Mouse (Mus musculus) small intestine, adult 2 months (tissue): ENCODE data around the gene Dazap1. TPM values are rescaled to one million over a fixed set of nuclear protein-coding genes. Genes with fewer than 3 reads are reported as not detected.

Experiments used
- H3K27ac ChIP-seq: fragments of 200-500 bp; 2 replicates; pipeline ENCODE4 v1.5.1; 2012; ENCODE audit warnings: low read depth, low read length, control low read depth, inconsistent platforms; ENCODE audit not compliant: insufficient read depth
- H3K27me3 ChIP-seq: fragments of 200-500 bp; 2 replicates; pipeline ENCODE4 v1.6.1; 2012; ENCODE audit warnings: mild to moderate bottlenecking, moderate library complexity, low read length, inconsistent platforms; ENCODE audit not compliant: control insufficient read depth, insufficient read depth
- H3K36me3 ChIP-seq: fragments of 200-500 bp; 2 replicates; pipeline ENCODE4 v1.6.1; 2012; ENCODE audit warnings: mild to moderate bottlenecking, low read length, control low read depth, inconsistent platforms; ENCODE audit not compliant: control insufficient read depth, insufficient read depth
- H3K4me1 ChIP-seq: fragments of 200-500 bp; 2 replicates; pipeline ENCODE4 v1.6.1; 2012; ENCODE audit warnings: low read length, inconsistent platforms, mixed read lengths; ENCODE audit not compliant: control insufficient read depth, insufficient read depth, insufficient read length
- H3K4me3 ChIP-seq: fragments of 200-500 bp; 2 replicates; pipeline ENCODE4 v1.5.1; 2012; ENCODE audit warnings: low read depth, mild to moderate bottlenecking, control low read depth, inconsistent platforms, low read length, moderate library complexity
- CTCF ChIP-seq: fragments of 200-500 bp; IDR thresholded peaks from 2 replicates; pipeline ENCODE4 v1.5.1; 2012; ENCODE audit warnings: low read depth, mild to moderate bottlenecking, control low read depth, inconsistent platforms, low read length, moderate library complexity, mixed read lengths; ENCODE audit not compliant: insufficient replicate concordance, insufficient read length; ENCODE audit errors: extremely low read depth
- POLR2A ChIP-seq: fragments of 200-500 bp; IDR thresholded peaks from 2 replicates; pipeline ENCODE4 v1.6.1; 2012; ENCODE audit warnings: low read depth, mild to moderate bottlenecking, control low read depth, inconsistent platforms, low read length, moderate library complexity
- WGBS: fragments of 180-500 bp; shearing (Covaris S2); methylation state at CpG from one replicate; pipeline ENCODE4 v1.1.7; 2018; 5-methylcytosine and 5-hydroxymethylcytosine counted together
- polyA plus RNA-seq: library from polyadenylated mRNA; depleted of rRNA; stranded (reverse); fragments of >200 nt; gene quantifications from 2 replicates; pipeline ENCODE4 v1.2.3, GENCODE M21; 2012

Dazap1 gene
- polyA plus RNA-seq, 1 experiment: 89.3 TPM

GRCm38 (mm10) chr10:80317011-80317410 lies 55.7 kb downstream of the Dazap1 start:
- H3K4me1 ChIP-seq: peaks cover 11% of the 10 kb centered on the region
- 45% methylated on average over 10 of the region's 10 CpGs for WGBS
- H3K27ac ChIP-seq: no peak overlapping the region
- TF ChIP-seq CTCF (no peak), POLR2A (no peak)
- H3K36me3 ChIP-seq: peaks cover 11% of the 10 kb centered on the region; the same call in 1 of the 2 replicates
- H3K27me3 ChIP-seq: peaks cover 33% of the 10 kb centered on the region
- H3K4me3 ChIP-seq: no peak overlapping the region

GRCm38 (mm10) chr10:80320340-80320760 lies 59.1 kb downstream of the Dazap1 start, which contains the start of gene 2310011J03Rik:
2310011J03Rik (minus strand) TSS chr10:80320537.
- Histone ChIP-seq H3K4me1 (peaks cover 30% of the 10 kb centered on the region), H3K27me3 (peaks cover 9% of the 10 kb centered on the region; the same call in 1 of the 2 replicates), H3K27ac (peak within 1 kb of the TSS; percentile 39), H3K4me3 (peak within 1 kb of the TSS; percentile 75), H3K36me3 (peaks cover 11% of the 10 kb centered on the region; the same call in 1 of the 2 replicates)
- TF ChIP-seq CTCF: no peak
- TF ChIP-seq POLR2A: peak; percentile 75; the same call in 1 of the 2 replicates
- WGBS: under 1% methylated on average over 34 of the region's 34 CpGs

GRCm38 (mm10) chr10:80321014-80321669 lies 59.9 kb downstream of the Dazap1 start:
- 66% methylated on average over 6 of the region's 6 CpGs for WGBS
- Histone ChIP-seq H3K27ac (no peak overlapping the region), H3K4me1 (peaks cover 30% of the 10 kb centered on the region)

GRCm38 (mm10) chr10:80321670-80322581 lies 60.6 kb downstream of the Dazap1 start:
- H3K4me1 ChIP-seq: peaks cover 30% of the 10 kb centered on the region
- peaks cover 11% of the 10 kb centered on the region; the same call in 1 of the 2 replicates for H3K36me3 ChIP-seq
- 94% methylated on average over 21 of the region's 21 CpGs for WGBS
- no peak overlapping the region for H3K4me3 ChIP-seq
- TF ChIP-seq POLR2A: no peak
- no peak for TF ChIP-seq CTCF
- no peaks in the 10 kb centered on the region for H3K27me3 ChIP-seq
- H3K27ac ChIP-seq: no peak overlapping the region

More at GRCm38 (mm10) chr10:80321014-80321669, 59.9 kb downstream of the Dazap1 start:
- H3K27me3 ChIP-seq: peaks cover under 1% of the 10 kb centered on the region; the same call in 1 of the 2 replicates
- peaks cover 11% of the 10 kb centered on the region; the same call in 1 of the 2 replicates for H3K36me3 ChIP-seq
- H3K4me3 ChIP-seq: no peak overlapping the region
- no peak for TF ChIP-seq POLR2A
- no peak for TF ChIP-seq CTCF

- peaks cover 9% of the 10 kb centered on the region; the same call in 1 of the 2 replicates for H3K36me3 ChIP-seq
- TF ChIP-seq CTCF: no peak
- no peak for TF ChIP-seq POLR2A
- under 1% methylated on average over 28 of the region's 28 CpGs for WGBS
Measured at GRCm38 (mm10) chr10:80322811-80323211, 61.5 kb downstream of the Dazap1 start.

GRCm38 (mm10) chr10:80323261-80324119 lies 62.2 kb downstream of the Dazap1 start:
- Histone ChIP-seq H3K4me3 (peak overlapping the region; percentile 66), H3K4me1 (peaks cover 32% of the 10 kb centered on the region), H3K27me3 (no peaks in the 10 kb centered on the region), H3K27ac (peak overlapping the region; percentile 48), H3K36me3 (peaks cover 5% of the 10 kb centered on the region; the same call in 1 of the 2 replicates)
- under 1% methylated on average over 46 of the region's 46 CpGs for WGBS
- TF ChIP-seq POLR2A (no peak; the same call in 1 of the 2 replicates), CTCF (no peak)

More at GRCm38 (mm10) chr10:80322811-80323211, 61.5 kb downstream of the Dazap1 start:
- H3K4me3 ChIP-seq: peak overlapping the region; percentile 66
- H3K27me3 ChIP-seq: no peaks in the 10 kb centered on the region
- peaks cover 30% of the 10 kb centered on the region for H3K4me1 ChIP-seq
- no peak overlapping the region for H3K27ac ChIP-seq
